Mouse (Mus musculus): ENCODE results near the gene Vps50.

GRCm38 (mm10) chr6:3548959-3549358, 50.8 kb downstream of the Vps50 start:
- TF ChIP-seq FLI1 (IDR thresholded peaks at IDR 0.05; ENCODE audit: low read length) (no peak), GATA1 (IDR thresholded peaks at IDR 0.05; ENCODE audit: borderline replicate concordance, low read length) (no peak)

Measured in megakaryocyte, embryonic 14.5 days (primary cell).